ENCODE assay signal across 18 mouse cellular contexts in the genomic region with DNA sequence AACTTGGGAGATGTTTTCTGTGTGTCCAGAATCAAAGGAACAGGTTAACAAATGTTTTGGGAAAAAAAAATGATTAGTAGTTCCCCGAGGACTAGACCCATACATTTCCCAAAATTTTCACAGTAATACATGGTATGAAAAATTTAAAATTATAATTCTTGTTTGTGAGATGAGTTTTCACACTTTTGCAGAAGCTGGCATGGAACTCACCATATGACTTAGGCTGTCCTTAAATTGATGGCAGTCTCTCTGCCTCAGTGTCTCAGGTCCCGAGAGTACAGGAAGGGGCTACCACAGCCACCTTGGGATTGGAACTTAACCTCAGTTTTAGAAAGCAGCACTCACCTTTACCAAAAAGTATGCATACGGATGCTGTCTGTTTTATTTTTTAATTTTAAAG.
"Had no signal": no experiment of that assay in that cellular context is flagged by ENCODE, and none has a peak within 500 bp of the region (broad histone marks: within the 10 kb centered on the region; RNA-seq: fewer than 3 reads in every experiment).

No protein-coding gene starts in this region.

- H3K4me2 ChIP-seq: lung, embryonic 14.5 days; midbrain, embryonic 12.5 days; neural tube, embryonic 13.5 days; neural tube, embryonic 15.5 days had no signal

- H3K27ac ChIP-seq: midbrain, embryonic 10.5 days; midbrain, embryonic 12.5 days; neural tube, embryonic 13.5 days; neural tube, embryonic 15.5 days had no signal

- H3K36me3 ChIP-seq: midbrain, embryonic 10.5 days; midbrain, embryonic 12.5 days; neural tube, embryonic 13.5 days; neural tube, embryonic 15.5 days had no signal

- ATAC-seq: midbrain, embryonic 16.5 days had no signal

- H3K9me3 ChIP-seq: midbrain, embryonic 10.5 days; midbrain, embryonic 12.5 days; neural tube, embryonic 13.5 days; neural tube, embryonic 15.5 days had no signal

- H3K27me3 ChIP-seq: midbrain, embryonic 12.5 days; neural tube, embryonic 13.5 days; neural tube, embryonic 15.5 days had no signal

- H3K4me3 ChIP-seq: midbrain, embryonic 10.5 days; midbrain, embryonic 12.5 days; myocyte; neural tube, embryonic 13.5 days; neural tube, embryonic 15.5 days had no signal

- DNase-seq: lung, adult 18-20 months; lung, embryonic 14.5 days; lung, postnatal 10 days; lung, postnatal 4 days; midbrain, embryonic 14.5 days; retina, postnatal 1 day; right cerebral cortex, postnatal 25 days; right cerebral cortex, postnatal 4 days; spleen, adult 18-20 months; thymus, adult 18-20 months; thymus, postnatal 14 days; thymus, postnatal 36 days had no signal

- H3K9ac ChIP-seq: lung, embryonic 14.5 days; midbrain, embryonic 12.5 days; neural tube, embryonic 13.5 days; neural tube, embryonic 15.5 days had no signal

- H3K4me1 ChIP-seq: midbrain, embryonic 10.5 days; midbrain, embryonic 12.5 days; neural tube, embryonic 13.5 days; neural tube, embryonic 15.5 days had no signal
